Mouse (Mus musculus) thymus, postnatal 0 days (tissue): ENCODE results near the gene C8g. TPM values are rescaled to one million over a fixed set of nuclear protein-coding genes. Genes with fewer than 3 reads are reported as not detected.

Source experiments
- DNase-seq: peaks from one replicate; pipeline ENCODE4 v3.0.0-alpha.2; 2015; ENCODE audit warnings: low spot score
- polyA plus RNA-seq: library from polyadenylated mRNA; unstranded; fragments of >200 nt; fragmentation: Nextera tagmentation; extraction: Ambion mirVana; gene quantifications from 2 replicates; pipeline ENCODE4 v1.2.1, GENCODE M21; 2015

The C8g gene
- polyA plus RNA-seq, result 5.6 and 6.4 TPM in 2 replicates

GRCm38 (mm10) chr2:25501593-25502486 is at the start of gene C8g:
TSS of gene C8g (minus strand) at chr2:25501719.
- DNase-seq, result no peak

- DNase-seq, result peak; percentile 19
Observed at GRCm38 (mm10) chr2:25551186-25551585, 49.7 kb upstream of the C8g start.

- peak; percentile 93 for DNase-seq
Observed at GRCm38 (mm10) chr2:25549021-25549991, 47.8 kb upstream of the C8g start.

GRCm38 (mm10) chr2:25546811-25547491 is 45.4 kb upstream of the C8g start, which contains the start of gene Traf2:
TSS of gene Traf2 (minus strand) at chr2:25546940.
- DNase-seq, result peak; percentile 99

GRCm38 (mm10) chr2:25545996-25546810 is 44.7 kb upstream of the C8g start:
- no peak for DNase-seq

GRCm38 (mm10) chr2:25541644-25542367 is 40.3 kb upstream of the C8g start:
- DNase-seq, result no peak

- no peak for DNase-seq
Observed at GRCm38 (mm10) chr2:25540541-25540948, 39.0 kb upstream of the C8g start.

- no peak for DNase-seq
Observed at GRCm38 (mm10) chr2:25536531-25536930, 35.0 kb upstream of the C8g start.

GRCm38 (mm10) chr2:25534866-25535182 is 33.3 kb upstream of the C8g start:
- DNase-seq, result no peak

- DNase-seq, result no peak
Observed at GRCm38 (mm10) chr2:25534178-25534865, 32.8 kb upstream of the C8g start.

- DNase-seq, result no peak
Observed at GRCm38 (mm10) chr2:25533707-25534106, 32.2 kb upstream of the C8g start.

GRCm38 (mm10) chr2:25526510-25527302 is 25.2 kb upstream of the C8g start:
- DNase-seq, result no peak

GRCm38 (mm10) chr2:25509912-25510311 is 8.4 kb upstream of the C8g start:
- DNase-seq, result no peak

GRCm38 (mm10) chr2:25506964-25507363 is 5.4 kb upstream of the C8g start:
- DNase-seq, result peak; percentile 79

- DNase-seq, result no peak
Observed at GRCm38 (mm10) chr2:25505860-25506259, 4.3 kb upstream of the C8g start.

GRCm38 (mm10) chr2:25505000-25505399 is 3.5 kb upstream of the C8g start:
- DNase-seq, result no peak

GRCm38 (mm10) chr2:25504538-25504937 is 3.0 kb upstream of the C8g start:
- no peak for DNase-seq

GRCm38 (mm10) chr2:25502726-25503125 is 1.2 kb upstream of the C8g start:
- DNase-seq, result no peak
